Mouse (Mus musculus) embryonic facial prominence, embryonic 14.5 days (tissue): ENCODE data around the gene Myrf. TPM values are rescaled to one million over a fixed set of nuclear protein-coding genes. Genes with fewer than 3 reads are reported as not detected.
"Not testable (repeated sequence)": the region's sequence is repeated elsewhere in the genome, so short reads cannot be mapped to it uniquely, and the experiment has no call there.

Experiments
- ATAC-seq: fragments of 200-750 bp; cut with Nextera tagmentation; 2 replicates; pipeline ENCODE4 v1.8.0; 2017; ENCODE audit warnings: low read depth, moderate number of reproducible peaks, moderate TSS enrichment
- DNase-seq: peaks from one replicate; pipeline ENCODE4 v3.0.0-alpha.2; 2015; ENCODE audit warnings: low spot score
- H3K27ac ChIP-seq: fragments of 300-500 bp; sonication (generic); replicated peaks from 2 replicates; pipeline ENCODE4 v1.5.1; 2014; ENCODE audit warnings: low read depth, mild to moderate bottlenecking, low read length, moderate library complexity
- H3K27me3 ChIP-seq: fragments of 300-500 bp; sonication (generic); replicated peaks from 2 replicates; pipeline ENCODE4 v1.6.1; 2014; ENCODE audit warnings: low read length; ENCODE audit not compliant: control insufficient read depth, insufficient read depth
- H3K36me3 ChIP-seq: fragments of 300-500 bp; sonication (generic); 2 replicates; pipeline ENCODE4 v1.6.1; 2014; ENCODE audit warnings: low read length, mixed read lengths; ENCODE audit not compliant: control insufficient read depth, insufficient read depth
- H3K4me1 ChIP-seq: fragments of 300-500 bp; sonication (generic); 2 replicates; pipeline ENCODE4 v1.6.1; 2014; ENCODE audit warnings: antibody characterized with exemption, low read length; ENCODE audit not compliant: control insufficient read depth, insufficient read depth
- H3K4me2 ChIP-seq: fragments of 300-500 bp; sonication (generic); 2 replicates; pipeline ENCODE4 v1.6.1; 2014; ENCODE audit warnings: low read depth, mild to moderate bottlenecking, low read length, moderate library complexity, mixed read lengths
- H3K4me3 ChIP-seq: fragments of 300-500 bp; sonication (generic); 2 replicates; pipeline ENCODE4 v1.5.1; 2014; ENCODE audit warnings: low read depth, mild to moderate bottlenecking, low read length
- H3K9ac ChIP-seq: fragments of 300-500 bp; sonication (generic); 2 replicates; pipeline ENCODE4 v1.6.1; 2014; ENCODE audit warnings: low read depth, mild to moderate bottlenecking, low read length, moderate library complexity, mixed read lengths
- H3K9me3 ChIP-seq: fragments of 300-500 bp; sonication (generic); 2 replicates; pipeline ENCODE4 v1.6.1; 2016; ENCODE audit warnings: low read length; ENCODE audit not compliant: control insufficient read depth
- WGBS: fragments of 180-500 bp; shearing (Covaris S2); extraction: QIAGEN DNeasy Blood & Tissue Kit; methylation state at CpG from one replicate; pipeline ENCODE4 v1.1.7; 2014; 5-methylcytosine and 5-hydroxymethylcytosine counted together
- polyA plus RNA-seq: library from polyadenylated mRNA; unstranded; fragments of >200 nt; fragmentation: Nextera tagmentation; extraction: Ambion mirVana; gene quantifications from 2 replicates; pipeline ENCODE4 v1.2.1, GENCODE M21; 2014

Gene Myrf
- polyA plus RNA-seq, 1 experiment from 2014 or later = 0.96 TPM

DNA sequence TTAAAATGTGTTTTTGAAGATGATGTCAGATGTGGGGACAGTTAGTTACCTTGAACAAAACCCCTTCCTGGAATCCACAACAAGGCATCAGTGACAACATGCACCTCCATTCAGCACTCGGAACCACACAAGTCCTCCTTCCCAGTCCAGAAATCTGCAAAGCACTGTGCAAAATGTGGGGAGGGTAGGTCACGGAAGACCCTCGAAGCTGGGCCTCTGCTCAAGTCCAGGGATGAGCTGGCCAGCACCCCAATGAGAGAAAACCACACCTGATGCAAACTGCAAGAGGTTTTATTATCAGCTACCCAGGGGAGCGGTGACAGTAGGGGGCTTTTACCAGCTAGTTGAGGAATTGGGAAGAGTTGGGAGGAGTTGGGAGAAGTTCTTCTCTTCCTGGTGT, 65.6 kb downstream of the Myrf start:
- no peak for ATAC-seq
- no peak for DNase-seq
- H3K9me3 ChIP-seq = no peaks in the 10 kb centered on the region
- no peak overlapping the region for H3K9ac ChIP-seq
- no peak overlapping the region for H3K4me2 ChIP-seq
- H3K4me3 ChIP-seq = no peak overlapping the region
- no peaks in the 10 kb centered on the region for H3K4me1 ChIP-seq
- H3K27me3 ChIP-seq = no peaks in the 10 kb centered on the region
- no peaks in the 10 kb centered on the region for H3K36me3 ChIP-seq
- H3K27ac ChIP-seq = no peak overlapping the region
- 80% methylated on average over 4 of the region's 4 CpGs for WGBS

DNA sequence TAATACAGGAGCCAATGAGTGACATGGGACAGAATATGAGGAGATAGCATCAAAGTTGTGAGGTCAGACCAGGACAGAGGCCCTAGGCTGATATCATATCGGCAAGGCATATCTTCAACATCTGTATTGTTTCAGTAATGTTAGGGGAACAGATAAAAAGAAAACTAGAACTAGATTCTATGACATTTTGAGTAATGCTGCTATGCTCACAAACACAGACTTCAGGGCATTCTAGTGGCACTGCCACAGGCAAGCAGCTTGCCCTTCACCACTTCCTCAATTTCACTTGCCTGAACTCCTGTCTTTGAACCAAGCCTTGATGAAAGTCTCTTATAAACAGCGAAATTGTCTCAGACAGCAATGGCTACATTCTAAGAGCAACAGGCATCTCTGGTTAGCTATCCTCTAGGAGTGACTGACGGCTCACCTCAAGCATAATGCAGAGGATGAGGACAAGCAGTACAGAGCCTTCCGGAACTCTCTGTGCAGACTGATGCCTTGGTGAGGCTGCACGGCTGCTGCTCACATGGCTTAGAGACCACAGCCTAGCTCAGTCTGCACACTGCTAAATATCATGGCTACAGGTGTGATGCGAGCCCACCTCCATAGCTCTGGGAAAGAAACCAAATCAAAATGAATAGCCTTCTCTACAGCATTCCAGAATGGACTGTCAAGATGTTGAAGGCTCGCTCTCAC, 66.6 kb downstream of the Myrf start:
- no peak overlapping the region for H3K4me2 ChIP-seq
- H3K4me3 ChIP-seq = no peak overlapping the region
- ATAC-seq = no peak
- DNase-seq = no peak
- H3K9ac ChIP-seq = no peak overlapping the region
- no peaks in the 10 kb centered on the region for H3K27me3 ChIP-seq
- H3K4me1 ChIP-seq = no peaks in the 10 kb centered on the region
- WGBS = 91% methylated on average over 7 of the region's 7 CpGs
- no peaks in the 10 kb centered on the region for H3K36me3 ChIP-seq
- H3K9me3 ChIP-seq = no peaks in the 10 kb centered on the region
- no peak overlapping the region for H3K27ac ChIP-seq

DNA sequence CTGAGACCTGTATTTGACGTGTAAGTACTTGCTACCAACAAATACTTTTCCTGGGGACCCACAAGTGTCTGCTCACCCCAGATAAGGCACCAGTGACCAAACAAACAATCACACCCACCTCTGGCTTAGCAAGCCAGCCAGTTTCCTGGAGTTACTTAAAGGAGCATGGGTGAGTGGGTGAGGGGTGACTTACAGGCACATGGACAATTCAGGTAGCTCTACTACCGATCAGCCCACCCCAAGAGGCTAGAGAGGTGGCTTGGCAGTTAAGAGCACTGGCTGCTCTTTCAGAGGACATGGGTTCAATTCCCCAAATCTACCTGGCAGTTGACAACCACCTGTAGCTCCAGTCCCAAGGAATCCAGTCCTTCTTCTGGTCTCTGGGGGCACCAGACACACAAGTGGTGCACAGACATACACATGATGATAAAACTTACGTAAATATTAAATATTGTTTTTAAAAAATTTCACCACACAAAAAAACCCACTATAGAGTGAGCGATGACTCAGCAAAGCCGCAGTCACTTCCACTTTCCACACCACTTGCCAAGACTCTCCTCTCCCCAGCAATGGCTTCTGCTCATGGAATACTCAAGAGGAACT, 67.3 kb downstream of the Myrf start:
- ATAC-seq = no peak
- Histone ChIP-seq H3K27me3 (no peaks in the 10 kb centered on the region), H3K4me2 (no peak overlapping the region), H3K27ac (no peak overlapping the region), H3K4me1 (no peaks in the 10 kb centered on the region), H3K9me3 (no peaks in the 10 kb centered on the region), H3K9ac (no peak overlapping the region), H3K4me3 (no peak overlapping the region), H3K36me3 (no peaks in the 10 kb centered on the region)
- WGBS = 80% methylated on average over 5 of the region's 5 CpGs
- DNase-seq = no peak

DNA sequence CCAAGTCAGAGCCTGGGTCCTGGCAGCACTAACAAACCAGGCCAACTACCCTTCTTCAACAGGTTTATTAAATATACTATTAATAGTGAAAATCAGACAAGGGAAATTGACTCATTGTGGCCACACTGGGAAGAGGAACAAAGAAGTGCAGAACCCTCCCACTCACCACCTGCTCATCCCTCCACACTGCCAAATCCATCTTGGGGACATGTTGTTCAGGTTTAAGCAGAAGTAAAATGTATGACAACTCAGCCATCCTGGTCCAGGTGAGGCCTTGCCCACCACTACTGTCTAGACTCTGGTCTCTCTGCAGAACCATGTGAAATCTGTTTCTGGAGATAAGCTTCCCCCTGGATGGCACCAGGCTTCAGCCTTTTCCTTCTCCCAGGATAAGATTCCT, 68.7 kb downstream of the Myrf start:
- no peak for ATAC-seq
- DNase-seq = no peak
- H3K4me3 ChIP-seq = no peak overlapping the region

DNA sequence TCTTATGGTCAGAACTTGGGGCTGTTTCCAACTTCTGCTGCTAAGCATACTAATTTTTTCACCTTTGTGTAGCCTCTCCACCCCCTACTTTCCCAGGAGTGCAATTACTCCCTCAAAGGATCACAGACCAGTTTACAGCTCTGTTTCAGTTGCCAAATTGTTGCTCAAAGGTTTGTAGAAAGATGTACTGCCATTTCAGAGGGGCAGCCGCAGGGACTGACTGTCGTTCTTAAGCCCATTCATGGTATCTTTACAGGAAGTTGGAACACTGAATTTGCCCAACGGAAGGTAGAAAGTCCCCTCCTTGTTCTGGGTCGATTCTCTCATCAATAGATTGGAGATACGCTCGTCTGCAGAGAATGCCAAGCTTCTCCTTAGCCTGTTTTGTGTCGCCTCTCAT, 69.2 kb downstream of the Myrf start:
- 81% methylated on average over 7 of the region's 7 CpGs for WGBS
- no peak overlapping the region for H3K27ac ChIP-seq
- H3K4me3 ChIP-seq = no peak overlapping the region
- H3K27me3 ChIP-seq = no peaks in the 10 kb centered on the region
- H3K4me1 ChIP-seq = no peaks in the 10 kb centered on the region
- H3K9ac ChIP-seq = no peak overlapping the region
- no peak overlapping the region for H3K4me2 ChIP-seq
- no peaks in the 10 kb centered on the region for H3K9me3 ChIP-seq
- H3K36me3 ChIP-seq = no peaks in the 10 kb centered on the region
- no peak for ATAC-seq
- no peak for DNase-seq

More for the DNA sequence above, 68.7 kb downstream of the Myrf start:
- Histone ChIP-seq H3K4me2 (no peak overlapping the region), H3K9ac (no peak overlapping the region), H3K27me3 (no peaks in the 10 kb centered on the region), H3K36me3 (no peaks in the 10 kb centered on the region), H3K9me3 (no peaks in the 10 kb centered on the region), H3K27ac (no peak overlapping the region), H3K4me1 (no peaks in the 10 kb centered on the region)

DNA sequence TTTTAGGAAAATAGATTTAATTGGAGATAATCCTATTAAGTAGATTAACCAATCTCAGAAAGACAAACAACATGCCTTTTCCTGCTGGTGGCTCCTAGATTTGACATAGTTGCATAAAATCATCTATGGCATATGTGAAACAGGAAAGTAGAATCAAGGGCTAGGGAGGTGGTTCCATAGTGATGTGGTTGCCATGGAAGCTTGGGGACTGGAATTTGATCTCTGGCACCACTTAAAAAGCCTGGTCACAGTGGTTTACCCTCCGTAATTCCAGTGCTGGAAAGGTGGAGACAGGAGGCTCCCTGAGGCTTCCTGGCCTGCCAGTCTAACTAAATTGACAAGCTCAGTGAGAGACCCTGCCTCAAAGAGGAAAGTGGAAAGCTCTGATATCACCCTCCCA, 70.1 kb downstream of the Myrf start:
- no peak for ATAC-seq
- 27% methylated on average over 1 of the region's 1 CpGs for WGBS

DNA sequence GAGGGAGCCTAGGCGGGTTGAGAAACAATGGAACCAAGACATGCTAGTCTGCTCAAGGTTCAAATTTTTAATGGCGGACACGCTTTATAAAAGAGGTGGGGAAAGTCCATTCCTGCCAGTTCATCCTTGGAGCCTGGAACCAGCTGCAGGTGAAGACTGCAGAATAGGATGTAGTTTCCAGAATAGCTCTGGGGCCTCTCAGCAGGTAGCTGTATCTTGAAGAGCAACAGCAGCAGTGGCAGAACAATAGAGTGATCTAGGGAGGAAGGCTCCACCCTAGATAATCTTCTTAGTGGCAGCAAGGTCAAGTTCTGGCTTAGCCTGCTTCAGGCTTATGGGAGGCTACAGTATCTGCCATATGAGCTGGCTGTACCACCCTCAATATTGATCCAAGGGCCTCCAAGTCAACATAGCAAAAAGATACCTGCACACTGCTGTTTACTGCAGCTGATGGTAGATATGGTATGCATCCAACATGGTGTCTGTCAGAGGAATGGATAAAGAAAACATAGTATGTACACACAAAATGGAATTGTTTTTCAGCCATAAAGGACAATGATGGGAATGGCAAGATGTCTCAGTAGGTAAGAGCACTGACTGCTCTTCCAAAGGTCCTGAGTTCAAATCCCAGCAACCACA, 70.7 kb downstream of the Myrf start:
- H3K4me2 ChIP-seq, H3K4me3 ChIP-seq, ATAC-seq, DNase-seq, H3K36me3 ChIP-seq, H3K27ac ChIP-seq, H3K27me3 ChIP-seq, H3K9me3 ChIP-seq, H3K4me1 ChIP-seq, H3K9ac ChIP-seq: not testable (repeated sequence)
- WGBS = 75% methylated on average over 3 of the region's 3 CpGs

More for the DNA sequence above, 70.1 kb downstream of the Myrf start:
- Histone ChIP-seq H3K27ac (no peak overlapping the region), H3K27me3 (no peaks in the 10 kb centered on the region), H3K4me3 (no peak overlapping the region), H3K4me1 (no peaks in the 10 kb centered on the region), H3K9ac (no peak overlapping the region), H3K36me3 (no peaks in the 10 kb centered on the region), H3K9me3 (no peaks in the 10 kb centered on the region), H3K4me2 (no peak overlapping the region)
- DNase-seq = no peak

DNA sequence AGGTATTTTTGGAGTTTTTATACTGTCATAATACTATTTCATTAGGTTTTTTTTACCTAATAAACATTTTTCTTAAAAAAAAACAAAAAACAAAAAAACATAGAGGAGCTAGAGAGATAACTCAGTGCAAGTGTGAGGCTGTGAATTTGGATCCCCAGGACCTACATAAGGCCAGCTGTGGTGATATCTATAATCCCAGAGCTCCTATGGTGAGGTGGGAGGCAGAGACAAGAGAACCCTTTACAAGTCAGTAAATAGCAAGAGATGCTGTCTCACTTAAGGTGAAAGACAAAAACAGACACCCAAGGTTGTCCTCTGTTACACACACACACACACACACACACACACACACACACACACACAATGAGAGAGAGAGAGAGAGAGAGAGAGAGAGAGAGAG, 71.4 kb downstream of the Myrf start:
- H3K27me3 ChIP-seq = no peaks in the 10 kb centered on the region
- ATAC-seq = no peak

DNA sequence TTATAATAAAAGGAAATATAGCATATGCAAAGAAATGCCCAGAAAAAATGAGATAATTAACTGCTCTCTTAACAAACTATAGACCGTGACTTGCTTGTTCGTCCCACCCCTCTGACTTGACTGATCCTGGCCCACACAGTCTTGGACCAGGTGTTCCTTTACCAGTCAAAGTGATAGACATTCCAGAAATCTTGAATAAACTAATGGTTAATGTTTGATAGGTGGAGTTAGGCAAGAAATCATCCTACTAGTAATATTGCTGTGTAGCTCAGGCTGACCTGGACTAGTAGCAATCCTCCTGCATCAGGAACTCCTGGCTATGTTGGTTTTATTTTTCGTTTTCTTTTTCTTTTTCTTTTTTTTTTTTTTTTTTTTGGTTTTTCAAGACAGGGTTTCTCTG, 72.1 kb downstream of the Myrf start:
- Histone ChIP-seq H3K4me2 (no peak overlapping the region), H3K36me3 (no peaks in the 10 kb centered on the region), H3K4me3 (no peak overlapping the region), H3K9ac (no peak overlapping the region), H3K27ac (no peak overlapping the region), H3K27me3 (no peaks in the 10 kb centered on the region), H3K4me1 (no peaks in the 10 kb centered on the region), H3K9me3 (no peaks in the 10 kb centered on the region)
- 82% methylated on average over 3 of the region's 3 CpGs for WGBS
- DNase-seq (no peak), ATAC-seq (no peak)

More for the DNA sequence above, 71.4 kb downstream of the Myrf start:
- Histone ChIP-seq H3K4me2 (no peak overlapping the region), H3K4me1 (no peaks in the 10 kb centered on the region), H3K4me3 (no peak overlapping the region), H3K36me3 (no peaks in the 10 kb centered on the region), H3K27ac (no peak overlapping the region), H3K9ac (no peak overlapping the region), H3K9me3 (no peaks in the 10 kb centered on the region)
- no peak for DNase-seq
